In genomic region chr9:15487682-15488424, GRCm38 (mm10) we compare ENCODE assay signal across 23 mouse cellular contexts. TPM values are rescaled to one million over a fixed set of nuclear protein-coding genes. Genes with fewer than 3 reads are reported as not detected.
DNase-seq lines count a peak whose midpoint lies in the region; ATAC-seq and TF ChIP-seq lines count a peak whose summit lies in the region.
"Had no signal": no experiment of that assay in that cellular context is flagged by ENCODE, and none has a peak within 500 bp of the region (broad histone marks: within the 10 kb centered on the region; RNA-seq: fewer than 3 reads in every experiment).

No protein-coding gene starts in this region.

- H3K9me3 ChIP-seq in lung, postnatal 0 days (ENCODE audit: low read length), result no peaks in the 10 kb centered on the region
- H3K9me3 ChIP-seq: embryonic facial prominence, embryonic 15.5 days; forebrain, embryonic 10.5 days; heart, embryonic 10.5 days; hindbrain, embryonic 13.5 days; intestine, embryonic 15.5 days had no signal

- H3K9ac ChIP-seq in heart, adult 2 months (ENCODE audit: low read depth, low read length), result peak overlapping the region; percentile 50
- H3K9ac ChIP-seq in lung, postnatal 0 days (replicated peaks; ENCODE audit: low read depth), result no peak overlapping the region
- H3K9ac ChIP-seq: embryonic facial prominence, embryonic 15.5 days; hindbrain, embryonic 13.5 days; intestine, embryonic 15.5 days had no signal

- WGBS in heart, adult 2 months, result 35% methylated on average over 2 of the region's 2 CpGs
- WGBS in lung, postnatal 0 days, result 59% methylated on average over 2 of the region's 2 CpGs

- intact Hi-C loops in heart, adult 2 months (cut with DNase I), result loop anchor here (2.0 kb wide), 1 partner anchor 115 kb away; no protein-coding TSS in a partner anchor

- TF ChIP-seq CTCF in heart, adult 2 months (IDR thresholded peaks at IDR 0.05), result no peak
- TF ChIP-seq CTCF in lung, postnatal 0 days (IDR thresholded peaks at IDR 0.05), result no peak

- no peaks in the 10 kb centered on the region for H3K36me3 ChIP-seq in heart, adult 2 months (ENCODE audit: control insufficient read depth, insufficient read depth, low read length)
- no peaks in the 10 kb centered on the region for H3K36me3 ChIP-seq in lung, postnatal 0 days (ENCODE audit: insufficient read depth, low read length)
- H3K36me3 ChIP-seq: embryonic facial prominence, embryonic 15.5 days; forebrain, embryonic 10.5 days; heart, embryonic 10.5 days; hindbrain, embryonic 13.5 days; intestine, embryonic 15.5 days had no signal

- TF ChIP-seq EP300 in heart, adult 2 months (IDR thresholded peaks at IDR 0.05; ENCODE audit: insufficient read depth, low read depth, low read length), result no peak
- TF ChIP-seq EP300 in lung, postnatal 0 days (IDR thresholded peaks at IDR 0.05), result no peak

- DNase-seq in heart, adult 2 months, result no peak
- DNase-seq in heart, adult 8-10 months (ENCODE audit: low spot score), result no peak
- no peak for DNase-seq in lung, postnatal 0 days (ENCODE audit: low spot score)
- no peak for DNase-seq in lung, postnatal 14 days
- no peak for DNase-seq in cerebellum, adult 11-12 months
- DNase-seq: adrenal gland, adult 2 months; adrenal gland, postnatal 25 days; cerebellum, adult 11 months; cerebellum, adult 9-10 months; cerebellum, postnatal 36 days; embryo, embryonic 11 days; gastrocnemius, postnatal 10 days; heart, postnatal 10 days had no signal

- H3K27ac ChIP-seq in heart, adult 2 months, result peak overlapping the region; percentile 69
- no peak overlapping the region for H3K27ac ChIP-seq in lung, postnatal 0 days (ENCODE audit: low read length)
- H3K27ac ChIP-seq in brown adipose tissue, adult 24 weeks (replicated peaks; ENCODE audit: low read depth, low read length), result peak overlapping the region; percentile 99
- H3K27ac ChIP-seq: embryonic facial prominence, embryonic 15.5 days; forebrain, embryonic 10.5 days; heart, embryonic 10.5 days; hindbrain, embryonic 13.5 days; hindbrain, postnatal 0 days; intestine, embryonic 15.5 days had no signal

- TF ChIP-seq POLR2A in heart, adult 2 months (IDR thresholded peaks at IDR 0.05; ENCODE audit: insufficient read depth, low read depth, low read length), result no peak

- peaks cover 24% of the 10 kb centered on the region for H3K4me1 ChIP-seq in heart, adult 2 months (ENCODE audit: control insufficient read depth, insufficient read depth, low read length)
- peaks cover 1% of the 10 kb centered on the region; the same call in 1 of the 2 replicates for H3K4me1 ChIP-seq in lung, postnatal 0 days (ENCODE audit: insufficient read depth, low read depth, low read length)
- peaks cover 19% of the 10 kb centered on the region for H3K4me1 ChIP-seq in brown adipose tissue, adult 24 weeks (ENCODE audit: control insufficient read depth, insufficient read depth, insufficient read length, low read length)
- H3K4me1 ChIP-seq: embryonic facial prominence, embryonic 15.5 days; intestine, embryonic 15.5 days had no signal

- no peak overlapping the region for H3K4me3 ChIP-seq in heart, adult 2 months
- H3K4me3 ChIP-seq in lung, postnatal 0 days (ENCODE audit: low read depth, low read length), result no peak overlapping the region
- peak overlapping the region; percentile 41 for H3K4me3 ChIP-seq in brown adipose tissue, adult 24 weeks (ENCODE audit: insufficient read depth, low read depth, low read length)
- H3K4me3 ChIP-seq: embryonic facial prominence, embryonic 15.5 days; erythroblast, embryonic 14.5 days; forebrain, embryonic 10.5 days; heart, embryonic 10.5 days; hindbrain, embryonic 13.5 days; intestine, embryonic 15.5 days had no signal

- ATAC-seq in lung, postnatal 0 days, result peak; percentile 29; the same call in 1 of the 2 replicates
- no peak for ATAC-seq in frontal cortex, adult (ENCODE audit: low TSS enrichment)
- ATAC-seq: forebrain, embryonic 14.5 days; hindbrain, postnatal 0 days; intestine, embryonic 15.5 days had no signal

- H3K79me2 ChIP-seq in heart, adult 2 months (replicated peaks; ENCODE audit: control insufficient read depth, insufficient read depth, low read length), result no peaks in the 10 kb centered on the region

- no peak overlapping the region for H3K4me2 ChIP-seq in lung, postnatal 0 days (replicated peaks; ENCODE audit: low read depth, low read length)
- H3K4me2 ChIP-seq: embryonic facial prominence, embryonic 15.5 days; hindbrain, embryonic 13.5 days; intestine, embryonic 15.5 days had no signal

- H3K27me3 ChIP-seq in heart, adult 2 months (ENCODE audit: control insufficient read depth, insufficient read depth, low read length), result no peaks in the 10 kb centered on the region
- no peaks in the 10 kb centered on the region for H3K27me3 ChIP-seq in lung, postnatal 0 days (replicated peaks; ENCODE audit: insufficient read depth, low read length)
- H3K27me3 ChIP-seq: embryonic facial prominence, embryonic 15.5 days; intestine, embryonic 15.5 days had no signal

RNA-seq across cellular contexts. Expression of gene Smco4, which starts 5.4 kb away (rescaled TPM):
- 10 to 100 TPM; 24.9 to 25.8 TPM for total RNA-seq in heart, adult 2 months (2021)
- 16.5 and 34.0 TPM in 2 replicates for polyA plus RNA-seq in heart, adult 2 months (2012; rRNA removed)
- 10 to 100 TPM; 22.7 to 33.0 (median 28.0) TPM for total RNA-seq in heart, adult 8-10 months (2022)
- 3.8 TPM in 2 replicates for polyA plus RNA-seq in lung, postnatal 0 days (2015; fragmentation: Nextera tagmentation; extraction: Ambion mirVana)
- 14.5 and 22.4 TPM in 2 replicates for polyA plus RNA-seq in brown adipose tissue, adult 24 weeks (2012; ENCODE audit: insufficient read depth, insufficient read length, missing spikeins)
